Mouse (Mus musculus): ENCODE measurements around the gene Arf3. TPM values are rescaled to one million over a fixed set of nuclear protein-coding genes. Genes with fewer than 3 reads are reported as not detected.

Gene Arf3
- total RNA-seq, 2 experiments from 2014 or later: 22.1 to 23.2 TPM

DNA sequence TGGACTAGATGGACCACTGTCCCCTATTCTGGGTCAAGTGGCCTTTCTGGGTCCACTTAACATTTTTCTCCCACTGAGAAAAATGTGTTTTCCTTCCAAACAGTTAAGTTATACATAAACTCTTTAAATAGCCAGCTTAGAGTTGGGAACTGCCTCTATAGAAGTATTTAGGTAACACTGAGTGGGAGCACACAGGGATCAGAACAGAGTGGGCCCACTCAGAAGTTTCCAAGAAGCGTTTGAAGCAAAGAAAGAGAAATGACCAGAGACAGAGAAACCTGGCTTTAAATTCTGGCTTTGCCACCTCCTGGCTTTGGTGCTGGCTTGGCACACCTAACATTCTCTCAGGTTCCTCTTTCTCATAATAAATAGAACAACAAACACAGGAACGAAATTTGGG, 73.3 kb downstream of the Arf3 start:
- no peak for ATAC-seq (replicated peaks; ENCODE audit: low FRiP score, low TSS enrichment, poor library complexity, severe bottlenecking)

Other genes with a start within 250 kb of the Arf3 start
- 68.9 and 73.0 TPM in 2 replicates for gene Kansl2, start 228.9 kb downstream of the Arf3 start, total RNA-seq (2014; fragmentation: Nextera tagmentation)
- 54.4 and 57.7 TPM in 2 replicates for gene Kansl2, start 228.9 kb downstream of the Arf3 start, total RNA-seq (2017)
- gene Ccnt1, start 192.3 kb downstream of the Arf3 start, total RNA-seq (2014; fragmentation: Nextera tagmentation): 66.8 and 70.7 TPM in 2 replicates
- gene Ccnt1, start 192.3 kb downstream of the Arf3 start, total RNA-seq (2017): 80.8 and 88.3 TPM in 2 replicates
- not detected in 2 replicates for gene 4930415O20Rik, start 192.2 kb downstream of the Arf3 start, total RNA-seq (2014; fragmentation: Nextera tagmentation)
- gene 4930415O20Rik, start 192.2 kb downstream of the Arf3 start, total RNA-seq (2017): not detected in 2 replicates
- gene Adcy6, start 153.1 kb downstream of the Arf3 start, total RNA-seq (2014; fragmentation: Nextera tagmentation): 55.8 and 57.2 TPM in 2 replicates
- gene Adcy6, start 153.1 kb downstream of the Arf3 start, total RNA-seq (2017): 28.8 and 45.9 TPM in 2 replicates
- gene Cacnb3, start 132.4 kb downstream of the Arf3 start, total RNA-seq (2014; fragmentation: Nextera tagmentation): not detected in 2 replicates
- gene Cacnb3, start 132.4 kb downstream of the Arf3 start, total RNA-seq (2017): not detected in 2 replicates
- gene Ddx23, start 100.3 kb downstream of the Arf3 start, total RNA-seq (2014; fragmentation: Nextera tagmentation): 79.8 and 96.4 TPM in 2 replicates
- gene Ddx23, start 100.3 kb downstream of the Arf3 start, total RNA-seq (2017): 152 and 181 TPM in 2 replicates
- 0.64 TPM in 1 of 2 replicates, not detected in the other for gene Rnd1, start 85.8 kb downstream of the Arf3 start, total RNA-seq (2014; fragmentation: Nextera tagmentation)
- gene Rnd1, start 85.8 kb downstream of the Arf3 start, total RNA-seq (2017): 0.61 TPM in 1 of 2 replicates, not detected in the other
- not detected in 2 replicates for gene Ccdc65, start 55.0 kb downstream of the Arf3 start, total RNA-seq (2014; fragmentation: Nextera tagmentation)
- gene Ccdc65, start 55.0 kb downstream of the Arf3 start, total RNA-seq (2017): not detected in 2 replicates
- 5.5 and 6.1 TPM in 2 replicates for gene Fkbp11, start 35.0 kb downstream of the Arf3 start, total RNA-seq (2014; fragmentation: Nextera tagmentation)
- gene Fkbp11, start 35.0 kb downstream of the Arf3 start, total RNA-seq (2017): 5.8 and 6.9 TPM in 2 replicates
- gene Wnt10b, start 14.9 kb upstream of the Arf3 start, total RNA-seq (2014; fragmentation: Nextera tagmentation): not detected in 2 replicates
- gene Wnt10b, start 14.9 kb upstream of the Arf3 start, total RNA-seq (2017): not detected in 2 replicates
- gene Wnt1, start 26.6 kb upstream of the Arf3 start, total RNA-seq (2014; fragmentation: Nextera tagmentation): not detected in 2 replicates
- gene Wnt1, start 26.6 kb upstream of the Arf3 start, total RNA-seq (2017): not detected in 2 replicates
- not detected in 2 replicates for gene Ddn, start 46.3 kb upstream of the Arf3 start, total RNA-seq (2014; fragmentation: Nextera tagmentation)
- gene Ddn, start 46.3 kb upstream of the Arf3 start, total RNA-seq (2017): 0.08 TPM in 1 of 2 replicates, not detected in the other
- 61.3 and 121 TPM in 2 replicates for gene Prkag1, start 68.3 kb upstream of the Arf3 start, total RNA-seq (2014; fragmentation: Nextera tagmentation)
- 120 and 143 TPM in 2 replicates for gene Prkag1, start 68.3 kb upstream of the Arf3 start, total RNA-seq (2017)
- gene Kmt2d, start 108.0 kb upstream of the Arf3 start, total RNA-seq (2014; fragmentation: Nextera tagmentation): 55.2 and 72.7 TPM in 2 replicates
- gene Kmt2d, start 108.0 kb upstream of the Arf3 start, total RNA-seq (2017): 27.5 and 31.8 TPM in 2 replicates
- 17.4 and 25.2 TPM in 2 replicates for gene Rhebl1, start 131.3 kb upstream of the Arf3 start, total RNA-seq (2014; fragmentation: Nextera tagmentation)
- gene Rhebl1, start 131.3 kb upstream of the Arf3 start, total RNA-seq (2017): 4.3 and 9.4 TPM in 2 replicates
- gene Dhh, start 135.3 kb upstream of the Arf3 start, total RNA-seq (2014; fragmentation: Nextera tagmentation): not detected in 2 replicates
- gene Dhh, start 135.3 kb upstream of the Arf3 start, total RNA-seq (2017): not detected in 2 replicates
- gene Lmbr1l, start 155.0 kb upstream of the Arf3 start, total RNA-seq (2014; fragmentation: Nextera tagmentation): 8.7 and 14.5 TPM in 2 replicates
- gene Lmbr1l, start 155.0 kb upstream of the Arf3 start, total RNA-seq (2017): 5.7 and 12.0 TPM in 2 replicates
- gene Tuba1b, start 171.4 kb upstream of the Arf3 start, total RNA-seq (2014; fragmentation: Nextera tagmentation): 2,322 and 3,225 TPM in 2 replicates
- gene Tuba1b, start 171.4 kb upstream of the Arf3 start, total RNA-seq (2017): 801 and 969 TPM in 2 replicates
- not detected in 2 replicates for gene Gm49450, start 190.3 kb upstream of the Arf3 start, total RNA-seq (2014; fragmentation: Nextera tagmentation)
- gene Gm49450, start 190.3 kb upstream of the Arf3 start, total RNA-seq (2017): not detected in 2 replicates
- 4.5 and 10.2 TPM in 2 replicates for gene Tuba1a, start 190.5 kb upstream of the Arf3 start, total RNA-seq (2014; fragmentation: Nextera tagmentation)
- 9.7 and 16.0 TPM in 2 replicates for gene Tuba1a, start 190.5 kb upstream of the Arf3 start, total RNA-seq (2017)

Measured in megakaryocyte-erythroid progenitor cell, adult 5-6 weeks (primary cell).